8 mouse cellular contexts compared by ENCODE assay signal in genomic region chr11:60416590-60416962, GRCm38 (mm10). TPM values are rescaled to one million over a fixed set of nuclear protein-coding genes. Genes with fewer than 3 reads are reported as not detected.
DNase-seq lines count a peak whose midpoint lies in the region; ATAC-seq and TF ChIP-seq lines count a peak whose summit lies in the region.

No protein-coding gene starts in this region.

- 0 out of 2 replicates have a peak, but pooled peaks cover 3% of the 10 kb centered on the region for H3K36me3 ChIP-seq in heart, embryonic 12.5 days
- H3K36me3 ChIP-seq in ES-E14 (ENCODE audit: control insufficient read depth, insufficient read depth, low read length, poor library complexity, severe bottlenecking): no peaks in the 10 kb centered on the region
- no peaks in the 10 kb centered on the region for H3K36me3 ChIP-seq in hindbrain, embryonic 10.5 days

- peak; percentile 64 for ATAC-seq in heart, embryonic 12.5 days (ENCODE audit: insufficient number of reproducible peaks, low FRiP score)
- peak; percentile 19 for ATAC-seq in megakaryocyte-erythroid progenitor cell, adult 5-6 weeks (replicated peaks; ENCODE audit: low FRiP score, low TSS enrichment, poor library complexity, severe bottlenecking)

- H3K27ac ChIP-seq in heart, embryonic 12.5 days (ENCODE audit: poor library complexity, severe bottlenecking): peak overlapping the region; percentile 75
- peak overlapping the region; percentile 61; the same call in 1 of the 2 replicates for H3K27ac ChIP-seq in ES-E14 (ENCODE audit: insufficient read depth, low read depth, low read length, poor library complexity, severe bottlenecking)
- H3K27ac ChIP-seq in hindbrain, embryonic 10.5 days: peak overlapping the region; percentile 95

- no peaks in the 10 kb centered on the region for H3K9me3 ChIP-seq in heart, embryonic 12.5 days (replicated peaks)
- H3K9me3 ChIP-seq in ES-E14 (ENCODE audit: control insufficient read depth, insufficient read depth, low read depth, low read length): no peaks in the 10 kb centered on the region
- H3K9me3 ChIP-seq in hindbrain, embryonic 10.5 days: no peaks in the 10 kb centered on the region

- H3K9ac ChIP-seq in heart, embryonic 12.5 days: peak overlapping the region; percentile 87
- peak overlapping the region; percentile 93 for H3K9ac ChIP-seq in ES-E14 (ENCODE audit: insufficient read depth, low read depth, low read length, poor library complexity, severe bottlenecking)

- peak overlapping the region; percentile 75 for H3K4me3 ChIP-seq in heart, embryonic 12.5 days
- peak overlapping the region; percentile 95 for H3K4me3 ChIP-seq in ES-E14 (ENCODE audit: insufficient read depth in 1 of 2, low read depth in 1 of 2, low read length in 2 of 2, poor library complexity in 1 of 2, severe bottlenecking in 1 of 2)
- peak overlapping the region; percentile 94 for H3K4me3 ChIP-seq in hindbrain, embryonic 10.5 days

- 1% methylated on average over 21 of the region's 21 CpGs for WGBS in heart, embryonic 12.5 days
- under 1% methylated on average over 21 of the region's 21 CpGs for WGBS in hindbrain, embryonic 10.5 days

- peaks cover 29% of the 10 kb centered on the region for H3K4me1 ChIP-seq in heart, embryonic 12.5 days (replicated peaks)
- no peaks in the 10 kb centered on the region for H3K4me1 ChIP-seq in ES-E14 (ENCODE audit: control insufficient read depth in 2 of 2, insufficient read depth in 2 of 2, low read length in 2 of 2, poor library complexity in 1 of 2)
- H3K4me1 ChIP-seq in hindbrain, embryonic 10.5 days (replicated peaks): peaks cover 49% of the 10 kb centered on the region

- no peak for DNase-seq in heart, postnatal 36 days
- no peak for DNase-seq in ES-E14 (ENCODE audit: low read depth, low spot score)
- DNase-seq in hindbrain, embryonic 10.5 days (ENCODE audit: low spot score): no peak
- DNase-seq in cerebellum, adult 9-10 months: no peak
- DNase-seq in spleen, postnatal 36 days (ENCODE audit: low spot score in 2 of 2): no peak
- DNase-seq in urinary bladder, adult 2 months (ENCODE audit: low spot score): no peak

- H3K27me3 ChIP-seq in heart, embryonic 12.5 days (replicated peaks): no peaks in the 10 kb centered on the region
- no peaks in the 10 kb centered on the region for H3K27me3 ChIP-seq in hindbrain, embryonic 10.5 days (ENCODE audit: insufficient read depth, poor library complexity, severe bottlenecking)

- H3K4me2 ChIP-seq in heart, embryonic 12.5 days: peak overlapping the region; percentile 80

- in situ Hi-C loops in ES-E14 (cut with MboI; ENCODE audit: low sequenced_read_pairs in 2 of 2, unreplicated experiment in 2 of 2): no loop called here

- intact Hi-C loops in heart, postnatal 36 days (cut with DNase I): loop anchor here (10.0 kb wide), 1 partner anchor 1462 kb away; the partner anchor contains the start of genes Hist3h2a and Trim17

TF ChIP-seq in ES-E14, 5 proteins besides CTCF, POLR2A, EP300 and RAD21:
- TF ChIP-seq CHD2 (IDR thresholded peaks at IDR 0.05; ENCODE audit: low read depth, low read length): no peak
- no peak for TF ChIP-seq ZC3H11A (IDR thresholded peaks at IDR 0.05; ENCODE audit: borderline replicate concordance, low read depth, low read length)
- no peak for TF ChIP-seq ZNF384 (IDR thresholded peaks at IDR 0.05; ENCODE audit: low read depth, low read length)
- TF ChIP-seq MAFK (IDR thresholded peaks at IDR 0.05; ENCODE audit: insufficient read depth, low read depth, low read length): no peak
- TF ChIP-seq HCFC1 (IDR thresholded peaks at IDR 0.05; ENCODE audit: borderline replicate concordance, insufficient read depth, low read length): no peak

RNA-seq across cellular contexts. Expression of gene Gid4, which starts 0.4 kb away (rescaled TPM):
- 21.6 and 22.9 TPM in 2 replicates for polyA plus RNA-seq in heart, embryonic 12.5 days (2016; fragmentation: Nextera tagmentation; extraction: Ambion mirVana)
- 10 to 100 TPM; 47.7 to 49.8 TPM for total RNA-seq in heart, postnatal 36 days (2021)
- total RNA-seq in ES-E14 (2012; rRNA removed): 19.6 and 19.7 TPM in 2 replicates
- polyA plus RNA-seq in hindbrain, embryonic 10.5 days (2016; fragmentation: Nextera tagmentation; extraction: Ambion mirVana): 26.6 and 30.0 TPM in 2 replicates
- 27.4 and 33.5 TPM in 2 replicates for total RNA-seq in megakaryocyte-erythroid progenitor cell, adult 5-6 weeks (2014; fragmentation: Nextera tagmentation)
- total RNA-seq in megakaryocyte-erythroid progenitor cell, adult 5-6 weeks (2017): 32.4 and 33.0 TPM in 2 replicates
- polyA plus RNA-seq in urinary bladder, adult 2 months (2012; rRNA removed): 21.5 and 28.1 TPM in 2 replicates

RNA-seq across cellular contexts. Expression of gene Atpaf2, which starts 1.7 kb away (rescaled TPM):
- 47.2 and 50.5 TPM in 2 replicates for polyA plus RNA-seq in heart, embryonic 12.5 days (2016; fragmentation: Nextera tagmentation; extraction: Ambion mirVana)
- total RNA-seq in heart, postnatal 36 days (2021): 10 to 100 TPM; 40.8 to 43.9 TPM
- total RNA-seq in ES-E14 (2012; rRNA removed): 32.5 and 34.3 TPM in 2 replicates
- polyA plus RNA-seq in hindbrain, embryonic 10.5 days (2016; fragmentation: Nextera tagmentation; extraction: Ambion mirVana): 43.0 and 51.9 TPM in 2 replicates
- total RNA-seq in megakaryocyte-erythroid progenitor cell, adult 5-6 weeks (2014; fragmentation: Nextera tagmentation): 39.2 and 53.4 TPM in 2 replicates
- 64.5 and 114 TPM in 2 replicates for total RNA-seq in megakaryocyte-erythroid progenitor cell, adult 5-6 weeks (2017)
- polyA plus RNA-seq in urinary bladder, adult 2 months (2012; rRNA removed): 24.9 and 25.3 TPM in 2 replicates

RNA-seq across cellular contexts. Expression of gene Drg2, which starts 37.8 kb away (rescaled TPM):
- 67.1 and 69.4 TPM in 2 replicates for polyA plus RNA-seq in heart, embryonic 12.5 days (2016; fragmentation: Nextera tagmentation; extraction: Ambion mirVana)
- total RNA-seq in heart, postnatal 36 days (2021): 10 to 100 TPM; 28.6 to 32.0 TPM
- total RNA-seq in ES-E14 (2012; rRNA removed): 84.4 and 96.7 TPM in 2 replicates
- polyA plus RNA-seq in hindbrain, embryonic 10.5 days (2016; fragmentation: Nextera tagmentation; extraction: Ambion mirVana): 131 TPM in 2 replicates
- total RNA-seq in megakaryocyte-erythroid progenitor cell, adult 5-6 weeks (2014; fragmentation: Nextera tagmentation): 50.2 and 65.2 TPM in 2 replicates
- total RNA-seq in megakaryocyte-erythroid progenitor cell, adult 5-6 weeks (2017): 91.0 and 109 TPM in 2 replicates
- 46.2 and 49.0 TPM in 2 replicates for polyA plus RNA-seq in urinary bladder, adult 2 months (2012; rRNA removed)

RNA-seq across cellular contexts. Expression of gene Myo15, which starts 52.6 kb away (rescaled TPM):
- 0.04 and 0.15 TPM in 2 replicates for polyA plus RNA-seq in heart, embryonic 12.5 days (2016; fragmentation: Nextera tagmentation; extraction: Ambion mirVana)
- total RNA-seq in heart, postnatal 36 days (2021): under 1 TPM; 0.08 to 0.11 TPM
- total RNA-seq in ES-E14 (2012; rRNA removed): 0.31 and 0.42 TPM in 2 replicates
- 0.16 and 0.36 TPM in 2 replicates for polyA plus RNA-seq in hindbrain, embryonic 10.5 days (2016; fragmentation: Nextera tagmentation; extraction: Ambion mirVana)
- 0.17 TPM in 1 of 2 replicates, not detected in the other for total RNA-seq in megakaryocyte-erythroid progenitor cell, adult 5-6 weeks (2014; fragmentation: Nextera tagmentation)
- total RNA-seq in megakaryocyte-erythroid progenitor cell, adult 5-6 weeks (2017): 0.19 TPM in 1 of 2 replicates, not detected in the other
- 0.03 and 0.06 TPM in 2 replicates for polyA plus RNA-seq in urinary bladder, adult 2 months (2012; rRNA removed)
